ENCODE assay signal across 8 mouse cellular contexts in genomic region chr5:129940736-129941494, GRCm38 (mm10). TPM values are rescaled to one million over a fixed set of nuclear protein-coding genes. Genes with fewer than 3 reads are reported as not detected.
DNase-seq lines count a peak whose midpoint lies in the region; ATAC-seq and TF ChIP-seq lines count a peak whose summit lies in the region.

No protein-coding gene starts in this region.

- no peaks in the 10 kb centered on the region for H3K27me3 ChIP-seq in lung, embryonic 14.5 days (ENCODE audit: insufficient read depth, low read length)
- no peaks in the 10 kb centered on the region for H3K27me3 ChIP-seq in embryonic facial prominence, embryonic 15.5 days
- H3K27me3 ChIP-seq in limb, embryonic 12.5 days, result no peaks in the 10 kb centered on the region

- H3K4me1 ChIP-seq in lung, embryonic 14.5 days (ENCODE audit: insufficient read depth), result no peaks in the 10 kb centered on the region
- 0 out of 2 replicates have a peak, but pooled peaks cover 4% of the 10 kb centered on the region for H3K4me1 ChIP-seq in embryonic facial prominence, embryonic 15.5 days
- H3K4me1 ChIP-seq in limb, embryonic 12.5 days (replicated peaks), result peaks cover 4% of the 10 kb centered on the region; the same call in 1 of the 2 replicates
- H3K4me1 ChIP-seq in olfactory bulb, adult 2 months (ENCODE audit: control insufficient read depth, insufficient read depth, low read length), result no peaks in the 10 kb centered on the region

- peak; percentile 27 for DNase-seq in lung, embryonic 14.5 days
- no peak for DNase-seq in lung, postnatal 14 days
- DNase-seq in thymus, adult 18-20 months, result no peak
- DNase-seq in right cerebral cortex, adult 18-20 months, result no peak

- peak overlapping the region; percentile 89 for H3K4me3 ChIP-seq in lung, embryonic 14.5 days (ENCODE audit: low read depth, low read length)
- peak overlapping the region; percentile 93 for H3K4me3 ChIP-seq in embryonic facial prominence, embryonic 15.5 days (replicated peaks)
- peak overlapping the region; percentile 86 for H3K4me3 ChIP-seq in limb, embryonic 12.5 days (replicated peaks)
- peak overlapping the region; percentile 71 for H3K4me3 ChIP-seq in olfactory bulb, adult 2 months (ENCODE audit: insufficient read depth, low read depth, low read length)

- no peaks in the 10 kb centered on the region for H3K9me3 ChIP-seq in lung, embryonic 14.5 days (ENCODE audit: low read depth, low read length)
- no peaks in the 10 kb centered on the region for H3K9me3 ChIP-seq in embryonic facial prominence, embryonic 15.5 days (replicated peaks)
- no peaks in the 10 kb centered on the region for H3K9me3 ChIP-seq in limb, embryonic 12.5 days

- peak overlapping the region; percentile 59 for H3K4me2 ChIP-seq in lung, embryonic 14.5 days
- H3K4me2 ChIP-seq in embryonic facial prominence, embryonic 15.5 days (replicated peaks), result peak overlapping the region; percentile 52
- H3K4me2 ChIP-seq in limb, embryonic 12.5 days, result peak overlapping the region; percentile 48

- ATAC-seq in lung, embryonic 14.5 days (ENCODE audit: insufficient read depth), result peak; percentile 53
- ATAC-seq in embryonic facial prominence, embryonic 15.5 days (ENCODE audit: insufficient number of reproducible peaks, low FRiP score, low TSS enrichment, low read depth), result no peak
- ATAC-seq in limb, embryonic 12.5 days (ENCODE audit: insufficient number of reproducible peaks, insufficient read depth, low FRiP score, low TSS enrichment, low read depth), result no peak; the same call in none of the 2 replicates
- no peak for ATAC-seq in activated CD4-positive, CD25-positive, alpha-beta regulatory T cell, adult 4 months

- H3K9ac ChIP-seq in lung, embryonic 14.5 days, result peak overlapping the region; percentile 32; the same call in 1 of the 2 replicates
- H3K9ac ChIP-seq in embryonic facial prominence, embryonic 15.5 days, result no peak overlapping the region
- H3K9ac ChIP-seq in limb, embryonic 12.5 days (replicated peaks), result no peak overlapping the region

- no peak for TF ChIP-seq CTCF in lung, embryonic 14.5 days (IDR thresholded peaks at IDR 0.05; ENCODE audit: low read depth)
- no peak for TF ChIP-seq CTCF in olfactory bulb, adult 2 months (IDR thresholded peaks at IDR 0.05; ENCODE audit: insufficient read depth, low read depth, low read length)

- H3K36me3 ChIP-seq in lung, embryonic 14.5 days (ENCODE audit: insufficient read depth), result 0 out of 2 replicates have a peak, but pooled peaks cover 4% of the 10 kb centered on the region
- H3K36me3 ChIP-seq in embryonic facial prominence, embryonic 15.5 days, result peaks cover 6% of the 10 kb centered on the region; the same call in 1 of the 2 replicates
- peaks cover 10% of the 10 kb centered on the region for H3K36me3 ChIP-seq in limb, embryonic 12.5 days

- TF ChIP-seq POLR2A in olfactory bulb, adult 2 months (IDR thresholded peaks at IDR 0.05; ENCODE audit: insufficient read depth, low read depth, low read length), result no peak

- 0 out of 2 replicates have a peak overlapping the region, but pooled peaks have one; percentile 46 for H3K27ac ChIP-seq in lung, embryonic 14.5 days (ENCODE audit: low read depth)
- peak overlapping the region; percentile 49 for H3K27ac ChIP-seq in embryonic facial prominence, embryonic 15.5 days (replicated peaks)
- 0 out of 2 replicates have a peak overlapping the region, but pooled peaks have one; percentile 47 for H3K27ac ChIP-seq in limb, embryonic 12.5 days
- H3K27ac ChIP-seq in olfactory bulb, adult 2 months (ENCODE audit: insufficient read depth, low read depth, low read length), result no peak overlapping the region

- WGBS in lung, embryonic 14.5 days, result 5% methylated on average over 9 of the region's 9 CpGs
- WGBS in embryonic facial prominence, embryonic 15.5 days, result 5% methylated on average over 9 of the region's 9 CpGs
- WGBS in limb, embryonic 12.5 days, result 9% methylated on average over 9 of the region's 9 CpGs
- WGBS in olfactory bulb, adult 2 months, result 5% methylated on average over 9 of the region's 9 CpGs

RNA-seq across cellular contexts. Expression of gene Vkorc1l1, which starts 0.9 kb away (rescaled TPM):
- 22.7 and 23.4 TPM in 2 replicates for polyA plus RNA-seq in lung, embryonic 14.5 days (2014; fragmentation: Nextera tagmentation; extraction: Ambion mirVana)
- 24.8 and 24.9 TPM in 2 replicates for polyA plus RNA-seq in embryonic facial prominence, embryonic 15.5 days (2015; fragmentation: Nextera tagmentation; extraction: Ambion mirVana)
- 35.8 and 36.7 TPM in 2 replicates for polyA plus RNA-seq in limb, embryonic 12.5 days (2016; fragmentation: Nextera tagmentation; extraction: Ambion mirVana)
- polyA plus RNA-seq in olfactory bulb, adult 2 months (2012; ENCODE audit: insufficient read depth, insufficient read length, low replicate concordance, missing spikeins), result not detected in 2 replicates
- 1 to 10 TPM; 4.8 to 6.6 TPM for polyA plus RNA-seq in activated CD4-positive, CD25-positive, alpha-beta regulatory T cell, adult 4 months (2017; shearing (Covaris generic))

RNA-seq across cellular contexts. Expression of gene Nupr1l, which starts 32.6 kb away (rescaled TPM):
- polyA plus RNA-seq in lung, embryonic 14.5 days (2014; fragmentation: Nextera tagmentation; extraction: Ambion mirVana), result 1.5 and 2.6 TPM in 2 replicates
- polyA plus RNA-seq in embryonic facial prominence, embryonic 15.5 days (2015; fragmentation: Nextera tagmentation; extraction: Ambion mirVana), result 3.6 and 4.7 TPM in 2 replicates
- 5.0 and 6.2 TPM in 2 replicates for polyA plus RNA-seq in limb, embryonic 12.5 days (2016; fragmentation: Nextera tagmentation; extraction: Ambion mirVana)
- polyA plus RNA-seq in olfactory bulb, adult 2 months (2012; ENCODE audit: insufficient read depth, insufficient read length, low replicate concordance, missing spikeins), result not detected in 2 replicates
- not detected for polyA plus RNA-seq in activated CD4-positive, CD25-positive, alpha-beta regulatory T cell, adult 4 months (2017; shearing (Covaris generic))

RNA-seq across cellular contexts. Expression of gene Phkg1, which starts 42.6 kb away (rescaled TPM):
- 0.11 and 0.18 TPM in 2 replicates for polyA plus RNA-seq in lung, embryonic 14.5 days (2014; fragmentation: Nextera tagmentation; extraction: Ambion mirVana)
- 0.37 and 0.41 TPM in 2 replicates for polyA plus RNA-seq in embryonic facial prominence, embryonic 15.5 days (2015; fragmentation: Nextera tagmentation; extraction: Ambion mirVana)
- 0.24 and 0.36 TPM in 2 replicates for polyA plus RNA-seq in limb, embryonic 12.5 days (2016; fragmentation: Nextera tagmentation; extraction: Ambion mirVana)
- polyA plus RNA-seq in olfactory bulb, adult 2 months (2012; ENCODE audit: insufficient read depth, insufficient read length, low replicate concordance, missing spikeins), result not detected in 2 replicates
- polyA plus RNA-seq in activated CD4-positive, CD25-positive, alpha-beta regulatory T cell, adult 4 months (2017; shearing (Covaris generic)), result under 1 TPM in 1 of 2 experiments, not detected in 1; 0.49 TPM

RNA-seq across cellular contexts. Expression of gene Zbed5, which starts 45.4 kb away (rescaled TPM):
- 5.7 and 6.9 TPM in 2 replicates for polyA plus RNA-seq in lung, embryonic 14.5 days (2014; fragmentation: Nextera tagmentation; extraction: Ambion mirVana)
- polyA plus RNA-seq in embryonic facial prominence, embryonic 15.5 days (2015; fragmentation: Nextera tagmentation; extraction: Ambion mirVana), result 5.8 and 5.9 TPM in 2 replicates
- polyA plus RNA-seq in limb, embryonic 12.5 days (2016; fragmentation: Nextera tagmentation; extraction: Ambion mirVana), result 10.9 and 11.9 TPM in 2 replicates
- not detected in 2 replicates for polyA plus RNA-seq in olfactory bulb, adult 2 months (2012; ENCODE audit: insufficient read depth, insufficient read length, low replicate concordance, missing spikeins)
- 1 to 10 TPM; 1.0 to 3.1 TPM for polyA plus RNA-seq in activated CD4-positive, CD25-positive, alpha-beta regulatory T cell, adult 4 months (2017; shearing (Covaris generic))

RNA-seq across cellular contexts. Expression of gene Chchd2, which starts 53.6 kb away (rescaled TPM):
- polyA plus RNA-seq in lung, embryonic 14.5 days (2014; fragmentation: Nextera tagmentation; extraction: Ambion mirVana), result 859 and 893 TPM in 2 replicates
- 806 and 868 TPM in 2 replicates for polyA plus RNA-seq in embryonic facial prominence, embryonic 15.5 days (2015; fragmentation: Nextera tagmentation; extraction: Ambion mirVana)
- polyA plus RNA-seq in limb, embryonic 12.5 days (2016; fragmentation: Nextera tagmentation; extraction: Ambion mirVana), result 926 and 978 TPM in 2 replicates
- polyA plus RNA-seq in olfactory bulb, adult 2 months (2012; ENCODE audit: insufficient read depth, insufficient read length, low replicate concordance, missing spikeins), result not detected in 2 replicates
- 100 to 1,000 TPM; 408 to 480 TPM for polyA plus RNA-seq in activated CD4-positive, CD25-positive, alpha-beta regulatory T cell, adult 4 months (2017; shearing (Covaris generic))
